Mouse (Mus musculus) telencephalon, adult 2 months (tissue): ENCODE results near the gene Fthl17b.
"Not testable (repeated sequence)": the region's sequence is repeated elsewhere in the genome, so short reads cannot be mapped to it uniquely, and the experiment has no call there.

Experiments used
- DNase-seq: peaks from one replicate; pipeline ENCODE4 v3.0.0-alpha.2; 2011; ENCODE audit warnings: low read depth, low spot score

Fthl17b gene

GRCm38 (mm10) chrX:8962875-8963274, at the start of gene Fthl17b:
Gene Fthl17b, minus strand, starts transcription at chrX:8962975.
- DNase-seq: not testable (repeated sequence)

DNA sequence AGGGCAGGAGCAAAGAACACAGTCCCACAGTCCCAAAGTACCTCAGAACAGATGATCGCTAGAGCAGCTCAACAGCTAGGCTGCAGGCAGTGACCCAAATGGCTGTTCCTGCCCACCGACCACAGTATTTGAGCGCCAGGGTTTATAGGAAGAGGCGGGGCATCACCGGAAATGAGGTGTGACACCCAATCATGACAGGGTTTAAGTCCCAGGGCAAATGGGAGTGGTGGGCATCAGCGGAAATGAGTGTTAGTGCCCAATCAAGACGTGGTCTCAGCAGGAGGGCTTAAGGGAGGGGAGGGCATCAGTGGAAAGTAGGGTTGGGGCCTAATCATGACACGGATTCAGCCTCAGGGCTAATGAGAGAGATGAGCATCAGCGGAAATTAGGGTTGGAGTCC, 23.9 kb upstream of the Fthl17b start, which contains the start of gene Fthl17d:
Gene Fthl17d (minus strand): TSS at position 101 of the 400 bp plus-strand sequence.
- not testable (repeated sequence) for DNase-seq

DNA sequence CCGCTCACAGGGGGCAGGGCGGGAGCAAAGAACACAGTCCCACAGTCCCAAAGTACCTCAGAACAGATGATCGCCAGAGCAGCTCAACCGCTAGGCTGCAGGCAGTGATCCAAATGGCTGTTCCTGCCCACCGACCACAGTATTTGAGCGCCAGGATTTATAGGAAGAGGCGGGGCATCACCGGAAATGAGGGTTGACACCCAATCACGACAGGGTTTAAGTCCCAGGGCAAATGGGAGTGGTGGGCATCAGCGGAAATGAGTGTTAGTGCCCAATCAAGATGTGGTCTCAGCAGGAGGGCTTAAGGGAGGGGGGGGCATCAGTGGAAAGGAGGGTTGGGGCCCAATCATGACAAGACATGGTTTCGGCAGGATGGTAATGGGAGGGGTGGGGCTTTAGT, 13.7 kb upstream of the Fthl17b start, which contains the start of gene Fthl17c:
Gene Fthl17c (minus strand): TSS at position 101 of the 400 bp plus-strand sequence.
- not testable (repeated sequence) for DNase-seq

- DNase-seq: not testable (repeated sequence)
Observed at GRCm38 (mm10) chrX:8964618-8965017, 1.8 kb upstream of the Fthl17b start.

DNA sequence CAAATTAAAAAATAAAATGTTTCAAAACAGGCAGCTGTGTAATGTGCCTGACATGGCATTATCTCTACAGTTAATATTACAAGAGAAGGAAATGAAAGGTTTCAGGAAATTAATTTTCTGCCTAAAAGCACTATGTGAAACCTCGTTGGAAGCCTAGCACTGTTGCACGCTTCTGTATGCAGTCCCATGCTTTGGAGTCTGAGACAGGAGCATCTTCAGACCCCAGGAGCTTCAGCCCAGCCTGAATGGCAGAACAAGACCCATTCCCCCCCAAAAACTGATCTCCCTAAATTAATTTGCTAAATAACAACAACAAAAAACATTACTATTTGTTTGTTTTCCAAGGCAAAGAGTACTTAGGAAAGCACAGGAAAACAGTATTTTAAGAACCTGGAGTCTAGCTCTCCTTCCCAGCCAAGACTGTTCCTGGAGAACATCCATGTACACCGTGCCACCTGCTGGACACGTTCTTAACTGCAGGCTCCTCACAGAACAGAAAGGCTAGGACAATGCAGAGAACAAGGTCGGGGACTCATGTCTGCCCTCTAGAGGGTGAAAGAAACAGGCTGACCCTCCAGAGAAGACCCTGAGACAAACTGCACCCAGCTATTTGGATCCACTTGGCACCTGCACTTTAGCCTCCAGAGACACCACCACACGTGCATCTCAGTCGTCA, 14.5 kb downstream of the Fthl17b start:
- DNase-seq: peak; percentile 23

DNA sequence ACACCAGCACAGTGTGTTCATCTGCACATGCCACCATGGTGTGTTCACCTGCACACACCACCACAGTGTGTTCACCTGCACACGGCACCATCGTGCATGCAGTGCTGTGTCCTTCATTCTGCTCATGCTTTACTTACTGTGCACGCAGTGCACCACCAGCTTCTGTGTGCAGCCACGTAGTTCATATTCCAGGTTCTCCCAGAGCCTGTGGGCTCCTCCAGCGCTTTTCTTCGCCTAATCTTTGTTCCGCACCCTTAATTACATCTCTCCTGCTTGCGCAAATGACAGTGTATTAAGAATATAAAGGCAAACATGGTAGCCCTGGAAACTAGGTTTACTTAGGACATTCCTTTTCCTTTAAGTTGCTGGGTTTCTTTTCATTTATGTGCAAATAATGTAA, 18.7 kb downstream of the Fthl17b start:
- no peak for DNase-seq

DNA sequence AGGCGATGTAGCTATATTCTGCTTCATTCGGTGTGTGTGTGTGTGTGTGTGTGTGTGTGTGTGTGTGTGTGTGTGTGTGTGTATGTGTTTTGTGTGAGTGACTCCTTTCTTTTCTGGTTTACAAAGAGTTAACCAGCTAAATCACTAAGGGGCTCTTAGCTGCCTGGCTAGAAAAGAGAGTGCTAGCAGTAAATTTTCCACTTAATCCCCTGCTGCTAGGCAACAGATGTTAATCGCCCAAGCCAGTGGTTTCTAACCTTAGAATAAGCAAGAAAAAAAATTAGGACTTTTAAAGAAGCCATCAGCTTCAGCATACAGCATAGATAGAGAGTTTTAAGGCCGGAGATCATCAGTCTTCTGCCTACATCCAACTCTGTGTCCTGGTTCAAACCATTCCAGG, 35.5 kb downstream of the Fthl17b start:
- DNase-seq: no peak

GRCm38 (mm10) chrX:8921813-8922607, 40.8 kb downstream of the Fthl17b start:
- DNase-seq: no peak

DNA sequence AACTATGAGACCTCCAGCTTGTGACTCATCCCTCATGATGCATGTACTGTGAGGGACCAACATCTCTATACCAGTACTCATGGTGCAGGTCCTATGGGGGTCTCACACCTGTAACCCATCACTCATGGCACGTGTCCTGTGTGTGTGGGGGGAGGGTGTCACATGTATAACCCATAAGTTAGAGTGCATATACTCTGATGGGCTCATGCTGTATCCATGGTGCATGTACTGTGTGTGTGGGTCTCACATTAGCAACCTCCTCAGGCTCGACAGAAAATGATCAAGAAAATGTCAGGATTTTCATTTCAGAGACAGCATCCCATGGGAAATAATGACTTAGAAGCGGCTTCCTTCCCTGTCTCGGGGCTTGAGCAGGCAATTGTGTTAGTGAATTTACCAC, 41.7 kb downstream of the Fthl17b start:
- no peak for DNase-seq
